Mouse (Mus musculus) T-helper 1 cell (primary cell): ENCODE measurements around the gene Mpc1.
"Not testable (repeated sequence)": the region's sequence is repeated elsewhere in the genome, so short reads cannot be mapped to it uniquely, and the experiment has no call there.

Source experiments
- in situ Hi-C: fragments of 300-600 bp; cut with MboI, MseI; formaldehyde crosslinking; loops from one replicate; pipeline ENCODE4 v1.15.1; 2025; ENCODE audit warnings: high pct_unique_total_duplicates

Mpc1 gene

DNA sequence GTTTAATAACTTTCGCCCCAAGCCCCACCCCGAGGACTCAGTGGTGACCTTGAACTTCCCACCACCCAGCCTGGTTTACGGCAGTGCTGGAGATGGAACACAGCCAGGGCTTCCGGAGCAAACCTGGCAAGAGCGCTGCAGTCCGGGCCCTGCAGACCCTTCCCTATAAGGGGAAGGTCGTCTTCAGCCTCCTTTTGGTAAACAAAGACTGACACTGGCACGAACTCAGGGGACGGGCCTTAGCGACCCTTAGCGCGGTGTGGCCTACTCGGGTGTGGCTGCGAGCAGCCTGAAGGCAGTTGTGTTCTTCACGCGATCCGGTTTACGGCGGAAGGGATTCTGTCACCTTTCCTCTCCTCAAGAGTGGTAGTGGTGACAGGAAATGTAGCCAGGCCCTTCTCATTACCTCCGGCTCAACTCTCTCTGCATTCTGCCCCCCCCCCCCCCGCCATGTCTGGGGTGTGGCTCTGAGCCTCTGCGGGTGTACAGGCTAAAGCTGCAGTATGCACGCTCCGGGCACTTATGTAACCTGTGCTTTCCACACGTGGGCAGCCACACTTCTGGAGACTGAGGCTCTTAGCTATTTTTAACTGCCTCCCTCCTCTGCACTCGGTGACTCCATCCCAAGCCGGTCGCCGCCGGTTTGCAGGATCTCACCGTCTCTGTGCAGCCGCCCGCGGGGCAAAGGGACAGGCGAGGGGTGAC is at the start of gene Mpc1:
Mpc1 (plus strand) TSS at position 84 of the 705 bp plus-strand sequence.
- in situ Hi-C loops: no loop called here

DNA sequence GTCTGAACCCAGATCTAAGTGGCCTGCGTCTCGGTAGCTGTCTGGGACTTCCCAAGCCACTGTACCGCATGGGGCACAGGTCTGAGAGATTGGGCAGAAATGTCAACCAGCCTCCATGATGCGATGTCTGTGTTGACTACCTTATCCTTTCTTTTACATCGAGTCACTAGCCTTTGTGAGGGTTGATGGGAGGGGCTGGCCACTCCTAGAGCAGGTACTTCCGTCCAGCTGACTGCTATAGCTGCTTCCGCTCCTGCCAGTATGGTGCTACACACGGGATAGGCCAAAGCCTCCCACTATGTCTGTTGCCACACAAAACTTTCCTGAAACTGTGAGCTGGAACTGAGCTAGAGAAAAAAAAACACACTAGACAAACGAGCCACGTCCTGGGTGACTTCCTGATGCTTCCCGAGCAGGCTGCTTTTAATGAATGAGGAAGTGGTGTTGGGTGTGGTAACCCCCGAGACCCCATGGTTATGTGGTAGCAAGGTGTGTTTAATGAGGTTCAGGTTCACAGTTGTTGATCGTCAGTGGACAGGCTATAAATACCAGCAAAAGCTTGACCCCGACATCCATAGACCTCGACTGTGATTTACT is 49.0 kb upstream of the Mpc1 start:
- in situ Hi-C loops: no loop called here

DNA sequence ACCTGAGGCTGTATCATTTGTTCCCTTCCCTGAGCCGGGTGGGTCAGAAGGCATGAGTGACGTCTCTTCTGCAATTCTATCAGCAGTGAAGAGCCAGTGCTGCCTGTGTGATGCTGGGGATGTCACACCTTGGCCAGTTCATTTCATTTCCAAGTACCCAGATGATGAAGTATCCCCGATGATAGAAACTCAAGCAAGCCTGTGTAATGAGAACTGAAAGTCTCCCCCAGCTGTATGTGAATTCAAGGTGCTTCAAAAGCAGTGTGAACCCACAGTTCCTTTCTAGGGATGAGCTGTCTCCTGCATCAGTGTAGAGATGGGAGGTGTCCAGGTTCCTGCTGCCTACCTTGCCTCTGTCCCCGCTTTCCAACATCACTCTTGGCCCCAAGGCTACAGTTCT is 48.2 kb upstream of the Mpc1 start:
- in situ Hi-C loops: no loop called here

DNA sequence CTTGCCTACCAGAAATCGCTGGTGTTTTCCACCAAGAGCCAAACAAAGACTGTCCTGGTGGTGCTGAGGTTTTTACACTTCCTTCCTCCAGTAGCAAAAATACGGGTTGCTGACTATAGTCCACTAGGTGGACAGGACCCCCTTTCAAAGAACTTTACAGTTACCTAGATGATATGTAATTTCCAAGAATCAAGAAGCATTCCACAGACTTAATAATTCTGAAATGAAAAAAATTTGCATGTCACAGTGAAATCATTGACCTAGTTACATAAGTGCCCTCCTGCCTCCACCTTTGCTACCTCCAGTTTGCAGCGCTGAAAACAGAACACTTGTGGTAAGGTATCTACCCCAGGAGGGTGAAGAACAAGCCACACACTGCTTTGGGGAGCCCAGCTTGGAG is 47.0 kb upstream of the Mpc1 start, which contains the start of gene Ccr6:
Ccr6 (plus strand) TSS at position 301 of the 400 bp plus-strand sequence.
- in situ Hi-C loops: no loop called here

DNA sequence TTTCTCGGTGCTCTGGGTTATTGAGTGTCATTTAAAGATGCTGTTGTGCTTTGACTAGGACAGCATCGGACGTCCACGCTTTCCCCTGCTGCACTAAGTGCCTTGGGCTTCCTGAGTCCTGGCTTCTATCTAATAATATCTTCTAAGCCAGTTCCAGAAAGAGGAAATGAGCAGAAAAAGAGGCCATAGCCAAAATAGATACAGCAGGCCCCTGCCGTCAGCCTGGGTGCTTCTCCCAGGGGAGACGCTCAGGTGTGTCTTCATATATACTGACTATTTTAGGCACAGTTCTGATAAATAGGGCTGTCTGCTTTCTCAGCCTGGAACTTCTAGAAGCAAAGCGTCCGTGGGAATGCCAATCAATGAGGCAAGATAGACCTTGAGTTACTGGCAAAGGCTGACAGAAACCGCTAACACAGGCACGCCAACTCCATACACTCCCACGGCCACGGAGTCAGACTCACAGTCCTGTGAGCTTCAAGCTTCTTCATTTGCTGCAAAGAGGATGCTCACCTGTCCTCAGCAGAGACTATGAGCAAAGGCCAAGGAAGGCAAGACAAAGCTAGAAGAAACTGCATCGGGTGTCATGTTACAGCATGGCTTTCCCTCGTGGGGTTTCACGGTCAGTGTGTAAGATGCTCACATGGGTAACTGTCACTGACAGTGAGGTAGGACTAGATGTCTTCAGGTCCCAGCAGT is 44.5 kb upstream of the Mpc1 start:
- in situ Hi-C loops: no loop called here

DNA sequence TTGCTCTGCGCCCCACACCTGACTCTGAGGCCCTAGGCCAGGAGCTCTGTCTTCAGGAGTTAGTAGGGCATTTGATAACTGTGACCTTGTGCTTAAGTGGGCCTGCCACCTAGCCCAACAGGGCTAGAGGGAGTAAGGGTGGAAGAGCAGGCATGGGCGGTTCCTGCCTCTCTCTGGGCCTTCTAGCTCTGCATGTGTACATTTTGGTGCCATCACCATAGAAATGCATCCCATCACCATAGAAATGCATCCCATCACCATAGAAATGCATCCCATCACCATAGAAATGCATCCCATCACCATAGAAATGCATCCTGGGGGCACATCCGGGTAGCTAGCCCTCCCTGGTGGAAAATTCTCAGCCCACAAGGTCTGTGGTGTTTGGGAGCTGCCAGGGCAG is 43.1 kb upstream of the Mpc1 start:
- in situ Hi-C loops: no loop called here

DNA sequence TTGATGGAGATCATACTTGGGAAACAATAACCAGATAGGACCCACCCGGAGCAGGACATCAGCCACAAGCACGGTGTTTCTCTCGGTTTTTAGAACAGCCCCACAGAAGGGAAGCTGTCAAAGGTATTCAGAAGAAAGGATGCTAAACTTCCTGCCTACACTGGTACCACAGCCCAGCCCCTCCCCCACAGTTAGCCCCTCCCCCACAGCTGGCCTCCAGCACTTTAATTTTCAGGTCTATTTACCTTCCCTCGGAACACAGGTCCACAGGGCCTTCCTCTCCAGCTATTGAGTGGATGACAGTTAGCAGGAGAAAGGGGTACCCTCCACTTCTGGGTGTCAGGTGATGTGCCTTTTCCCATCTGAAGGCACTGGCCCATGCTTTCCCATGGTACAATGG is 42.2 kb upstream of the Mpc1 start:
- in situ Hi-C loops: no loop called here

DNA sequence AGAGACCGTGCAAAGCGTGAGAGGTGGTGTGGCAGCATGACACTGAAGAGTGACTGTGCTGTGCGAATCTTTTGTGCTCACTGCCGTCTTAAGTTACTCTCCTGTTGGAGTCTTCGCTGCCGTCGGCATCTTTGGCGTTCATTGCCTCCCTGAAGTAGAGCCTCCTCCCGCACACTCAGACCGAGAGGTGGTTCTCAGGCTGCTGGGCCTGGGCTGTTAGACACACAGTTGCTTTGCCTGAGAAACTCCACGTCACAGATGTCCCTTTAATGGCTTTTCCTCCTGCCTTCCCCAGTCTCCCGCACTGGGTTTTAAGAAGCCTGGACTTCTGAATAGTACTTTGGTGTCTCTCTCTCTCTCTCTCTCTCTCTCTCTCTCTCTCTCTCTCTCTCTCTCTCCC is 41.1 kb upstream of the Mpc1 start:
- in situ Hi-C loops: no loop called here

DNA sequence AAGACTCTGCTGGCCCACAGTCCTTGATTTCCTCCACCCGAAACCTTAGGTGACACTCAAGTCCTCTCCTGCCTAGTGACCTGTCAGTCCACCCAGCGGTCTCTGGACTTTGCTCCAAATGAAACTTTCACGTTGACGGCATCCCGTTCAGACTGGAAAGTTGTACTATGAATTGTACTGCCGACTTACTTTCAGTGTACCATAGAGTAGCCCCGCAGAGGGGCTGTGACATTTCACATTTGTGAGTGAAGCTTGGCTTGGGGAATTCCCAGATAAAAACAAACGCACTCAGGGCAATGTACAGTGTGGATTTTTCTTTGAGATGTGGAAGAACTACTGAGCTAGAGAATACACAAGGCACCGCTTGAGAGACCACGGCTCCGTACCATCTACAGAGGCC is 40.5 kb upstream of the Mpc1 start:
- in situ Hi-C loops: no loop called here

DNA sequence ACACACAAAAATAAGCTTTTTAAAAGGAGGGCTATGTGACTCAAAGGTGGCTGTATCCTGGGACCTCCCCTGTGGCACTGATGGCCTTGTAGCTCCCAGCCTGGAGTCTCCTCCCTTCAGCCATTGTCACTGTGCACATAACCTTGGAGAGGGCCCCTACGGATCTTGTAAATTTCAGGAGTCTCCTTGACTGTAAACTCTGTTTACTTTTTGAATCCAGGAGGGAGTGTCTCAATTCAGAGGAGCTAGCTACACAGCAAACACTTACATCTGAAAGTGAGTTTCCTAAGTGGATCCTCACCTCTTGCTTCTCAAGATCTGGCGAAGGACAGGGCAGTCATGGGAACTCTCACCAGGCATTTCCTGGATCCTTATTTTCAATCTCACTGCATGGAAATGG is 38.6 kb upstream of the Mpc1 start:
- in situ Hi-C loops: no loop called here

DNA sequence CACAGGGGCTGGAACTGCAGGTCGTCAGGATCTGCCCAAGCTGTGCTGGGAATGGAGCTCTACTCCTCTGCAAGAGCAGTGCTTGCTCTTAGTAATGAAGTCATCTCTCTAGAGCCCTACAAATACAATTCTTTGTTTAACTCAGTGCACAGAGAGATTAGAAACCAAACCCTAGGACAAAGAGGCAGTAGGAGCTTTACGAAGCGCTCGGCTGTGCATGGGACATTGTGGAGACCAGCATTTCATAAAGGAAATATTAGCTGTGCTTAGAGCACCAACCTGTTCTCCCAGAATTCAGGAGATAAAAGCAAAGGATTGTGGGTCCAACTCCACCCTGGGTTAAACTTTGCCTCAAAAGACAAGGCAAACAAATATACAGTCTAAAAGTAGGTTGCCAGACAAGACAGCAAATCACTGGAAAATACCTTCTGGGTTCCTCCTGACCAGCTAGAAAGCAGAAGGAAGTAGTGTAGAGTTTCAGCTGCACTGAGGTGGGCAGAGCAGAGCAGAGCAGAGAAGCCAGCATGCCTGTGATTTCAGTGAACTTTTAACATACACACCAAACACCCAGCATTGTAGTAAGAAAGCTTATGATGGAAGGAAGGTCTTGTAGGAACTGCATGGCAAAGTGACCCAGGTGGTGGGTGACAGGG is 36.5 kb upstream of the Mpc1 start:
- in situ Hi-C loops: no loop called here

DNA sequence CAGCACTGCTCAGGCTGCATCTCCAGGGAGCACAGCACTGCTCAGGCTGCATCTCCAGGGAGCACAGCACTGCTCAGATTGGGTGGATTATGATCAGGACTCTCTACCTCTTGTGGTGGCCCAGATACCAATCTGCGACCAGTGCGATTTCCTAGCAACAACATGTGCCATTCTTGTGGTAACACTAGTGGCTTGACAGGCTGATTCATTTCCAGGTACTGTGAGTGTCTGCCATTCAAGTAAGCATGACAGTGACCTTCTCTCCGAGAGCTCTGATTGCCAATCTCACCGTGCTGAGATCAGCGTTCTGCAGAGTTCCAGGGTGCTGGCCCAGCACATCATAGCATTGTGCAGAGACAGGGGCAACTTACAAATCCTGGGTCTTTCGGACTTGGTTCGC is 31.0 kb upstream of the Mpc1 start:
- in situ Hi-C loops: no loop called here

DNA sequence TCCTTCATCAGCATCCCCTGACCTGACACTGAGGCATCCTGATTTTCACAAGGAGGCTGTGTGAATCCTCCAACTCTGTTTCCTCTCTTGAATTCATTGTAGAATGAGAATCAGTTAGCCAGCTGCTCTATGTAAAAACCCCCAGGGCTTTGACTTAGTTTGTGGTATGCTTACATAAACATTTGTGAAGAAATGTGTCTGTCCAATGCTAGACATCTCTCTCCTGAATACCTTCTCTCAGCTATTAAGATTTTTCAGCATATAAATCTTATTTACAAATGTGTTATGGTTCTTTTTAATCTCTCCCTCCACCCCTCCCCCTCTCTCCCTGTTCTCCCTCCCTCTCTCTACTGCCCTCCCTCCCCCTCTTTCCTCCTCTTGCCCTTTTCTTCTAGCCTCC is 28.4 kb upstream of the Mpc1 start:
- in situ Hi-C loops: no loop called here

DNA sequence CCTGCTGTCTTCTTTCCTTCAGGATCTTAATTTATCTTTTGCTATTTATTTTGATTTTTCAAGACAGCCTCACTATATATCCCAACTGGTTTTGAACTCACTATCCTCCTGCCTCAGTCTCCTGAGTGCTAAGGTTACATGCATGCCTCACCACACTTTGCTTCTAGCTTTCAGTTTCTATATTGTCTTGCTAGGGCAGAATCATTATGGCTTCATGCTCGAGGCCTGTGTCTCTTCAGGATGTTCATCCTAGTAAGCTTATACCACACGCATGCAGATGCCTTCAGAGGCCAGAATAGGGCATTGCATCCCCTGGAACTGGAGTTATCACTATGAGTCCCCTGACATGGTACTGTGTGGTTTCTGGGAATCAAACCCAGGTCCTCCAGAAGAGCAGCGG is 27.8 kb upstream of the Mpc1 start:
- in situ Hi-C loops: no loop called here

DNA sequence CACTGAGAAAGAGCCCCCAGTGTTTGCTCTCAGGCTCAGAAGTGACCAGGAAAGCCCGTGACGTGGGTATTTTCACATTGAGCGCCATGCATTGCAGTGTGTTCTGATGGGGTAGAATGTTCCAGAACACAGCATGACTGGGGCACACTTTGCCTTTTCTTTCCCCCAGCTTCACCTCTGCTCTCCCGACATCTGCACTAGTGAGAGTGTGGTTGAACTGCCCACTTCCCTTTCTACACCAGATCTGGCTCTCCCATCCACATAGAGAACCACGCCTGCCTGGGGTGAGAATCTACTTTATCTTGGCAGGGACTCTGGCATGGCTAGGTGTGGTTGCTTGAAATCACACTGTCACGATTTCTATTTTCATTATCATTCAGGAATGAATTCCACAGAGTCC is 27.1 kb upstream of the Mpc1 start:
- in situ Hi-C loops: no loop called here

DNA sequence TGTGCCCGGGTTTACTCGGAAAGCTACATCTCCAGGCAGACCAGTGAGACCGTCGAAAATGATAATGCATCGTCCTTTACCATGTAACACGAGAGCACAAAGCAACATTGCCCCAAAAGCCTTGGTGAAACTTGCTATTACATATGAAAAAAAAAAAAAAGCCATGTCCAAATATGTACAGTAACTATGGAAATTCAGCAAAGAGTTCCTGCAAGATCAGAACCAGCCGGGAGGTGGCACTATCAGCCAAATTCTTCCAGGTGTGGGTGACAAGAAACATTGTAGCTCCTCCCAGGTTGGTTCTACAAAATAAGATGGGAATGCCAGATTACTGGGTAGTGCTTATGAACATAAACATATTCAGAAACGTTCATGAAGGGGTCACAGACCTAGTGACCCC is 25.7 kb upstream of the Mpc1 start:
- in situ Hi-C loops: no loop called here

DNA sequence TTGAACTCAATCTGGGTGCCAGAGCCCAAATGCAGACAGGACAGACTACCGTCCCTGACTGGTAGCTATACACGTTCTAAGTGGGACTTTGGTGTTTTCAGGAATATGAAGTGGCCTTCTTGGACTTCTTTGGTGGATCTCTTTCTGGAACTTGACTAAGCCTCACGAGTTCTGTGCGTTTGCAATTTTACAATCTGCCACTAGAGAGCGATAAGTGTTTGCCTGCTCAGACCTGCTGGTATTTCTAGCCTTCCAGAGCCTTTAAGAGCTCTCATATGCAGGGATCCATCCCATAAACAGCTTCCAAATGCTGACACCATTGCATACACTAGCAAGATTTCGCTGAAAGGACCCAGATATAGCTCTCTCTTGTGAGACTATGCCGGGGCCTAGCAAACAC is 18.1 kb upstream of the Mpc1 start:
- in situ Hi-C loops: not testable (repeated sequence)

DNA sequence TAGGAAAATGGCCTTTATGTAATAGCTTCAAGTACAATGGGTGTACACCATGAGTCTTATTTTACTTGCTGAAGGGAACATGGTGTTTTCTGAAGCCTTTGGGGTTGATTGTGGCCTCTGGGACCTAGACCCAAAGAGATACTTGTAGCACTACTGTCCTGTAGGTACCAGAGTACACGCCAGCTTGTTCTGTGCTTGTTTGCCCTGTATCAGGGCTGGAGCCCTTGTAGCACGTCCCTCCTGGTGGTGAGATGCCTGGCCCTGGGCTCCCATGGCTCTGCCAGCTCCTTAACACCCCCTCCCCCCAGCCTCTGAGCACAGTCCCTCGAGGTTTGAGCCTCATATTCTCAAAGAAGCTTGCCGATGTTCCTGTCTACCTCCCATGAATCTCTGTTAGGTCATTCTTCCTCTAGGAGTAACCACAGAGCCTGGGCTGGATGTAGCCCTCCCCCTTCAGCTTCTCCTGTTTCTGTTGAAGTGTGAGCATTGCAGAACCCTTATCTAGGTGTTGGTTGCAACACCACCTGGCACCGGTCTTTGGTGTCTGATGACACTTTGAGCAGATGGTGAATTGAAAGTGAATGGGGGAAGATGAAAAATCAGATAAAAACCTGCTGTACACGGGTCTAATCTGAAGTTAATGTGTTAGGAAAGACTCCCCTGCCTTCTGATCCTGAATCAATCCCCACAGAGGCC is 10.5 kb upstream of the Mpc1 start:
- in situ Hi-C loops: no loop called here

DNA sequence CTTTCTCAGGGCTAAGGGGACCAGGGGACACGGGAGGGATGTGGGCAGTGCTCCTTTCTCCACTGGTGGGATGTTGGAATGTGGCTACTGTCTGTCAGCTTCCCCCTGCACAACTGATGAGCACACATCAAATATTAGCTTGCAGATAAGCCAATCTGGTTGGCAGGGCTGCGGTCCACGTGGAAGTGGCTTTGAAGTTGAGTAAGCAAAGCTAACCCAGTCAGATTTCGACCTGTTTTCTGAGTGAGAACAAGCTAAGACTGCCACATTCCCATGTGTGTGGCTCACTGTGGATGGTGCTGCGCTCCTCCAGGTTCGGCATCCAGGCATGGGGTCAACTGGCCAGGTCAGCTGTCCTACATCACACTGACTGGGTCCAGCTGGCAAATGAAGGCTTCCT is 9.8 kb upstream of the Mpc1 start:
- in situ Hi-C loops: no loop called here

DNA sequence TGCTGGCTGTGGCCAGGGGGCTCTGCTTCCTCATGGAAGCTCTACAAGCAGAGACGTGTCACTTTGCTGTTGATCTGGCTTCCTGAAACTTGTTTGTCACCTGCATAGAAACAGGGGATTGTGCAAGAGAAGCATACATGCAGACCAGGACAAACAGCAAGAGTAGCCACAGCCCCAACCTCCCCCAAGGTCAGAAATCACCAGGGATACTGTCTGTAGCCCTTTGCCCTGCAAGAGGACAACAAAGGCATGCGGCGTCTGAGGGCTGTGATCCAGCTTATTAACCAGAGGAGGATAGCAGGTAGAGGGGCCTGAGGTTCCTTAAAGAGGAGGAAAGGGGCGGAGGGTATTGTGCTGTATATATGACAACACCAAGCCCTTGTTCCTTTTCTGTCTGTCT is 6.6 kb upstream of the Mpc1 start:
- in situ Hi-C loops: no loop called here

DNA sequence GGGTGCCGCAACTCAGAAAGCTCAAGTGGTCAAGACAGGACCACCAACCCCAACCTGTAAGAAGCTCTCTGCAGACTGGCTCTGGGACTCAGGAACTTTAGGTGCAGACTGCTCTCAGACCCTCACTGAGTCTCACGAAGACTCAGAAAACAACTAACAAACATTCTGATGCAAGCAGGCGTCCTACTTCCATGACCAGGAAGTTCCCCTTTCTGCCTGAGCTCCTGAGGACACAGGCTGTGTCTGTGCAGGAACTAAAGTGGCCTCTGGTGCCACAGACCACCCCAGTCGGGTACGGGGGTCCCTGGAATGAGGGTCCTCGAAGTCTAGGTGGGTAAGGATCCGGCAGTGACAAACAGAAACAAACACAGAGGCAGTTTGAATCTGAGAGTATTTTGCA is 6.0 kb upstream of the Mpc1 start:
- in situ Hi-C loops: no loop called here

DNA sequence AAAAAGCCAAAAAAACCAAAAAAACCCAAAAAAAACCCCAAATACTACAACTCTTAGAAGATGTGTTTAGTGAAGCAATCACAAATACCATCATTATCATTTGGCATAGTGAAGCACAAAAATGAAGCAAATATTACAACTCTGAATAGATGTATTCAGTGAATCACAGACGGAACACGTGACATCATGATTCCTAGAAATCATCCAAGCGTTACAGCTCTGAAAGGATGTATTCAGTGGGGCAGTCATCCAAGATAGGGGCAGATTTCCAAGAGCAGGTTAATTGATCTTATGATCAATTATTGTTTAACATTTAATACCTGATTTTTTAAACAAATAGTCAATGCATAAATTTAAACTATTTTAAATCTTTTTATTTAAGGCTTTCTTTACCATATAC is 5.4 kb upstream of the Mpc1 start:
- in situ Hi-C loops: no loop called here
